Mouse (Mus musculus): ENCODE data around the gene Ints14.

DNA sequence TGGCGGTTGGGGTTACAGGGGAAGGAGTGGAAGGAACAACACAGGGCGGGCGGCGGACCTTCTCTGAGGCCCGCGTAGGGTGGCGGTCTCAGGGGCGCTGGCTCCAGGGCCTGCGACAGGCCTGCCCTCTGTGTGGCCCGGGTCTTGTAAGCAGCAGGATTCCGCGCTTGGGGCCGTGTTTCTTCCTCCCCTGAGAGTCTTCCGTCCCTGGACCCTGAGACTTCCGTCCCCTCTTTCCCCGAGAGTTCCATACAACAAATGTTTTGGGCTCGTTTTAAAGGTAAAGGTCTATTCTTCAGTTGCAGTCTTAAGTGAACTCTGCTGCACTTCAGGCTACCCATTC, 244 bp downstream of the Ints14 start:
- TF ChIP-seq EP300 (IDR thresholded peaks at IDR 0.05; ENCODE audit: low read depth) (no peak), CTCF (IDR thresholded peaks at IDR 0.05; ENCODE audit: low read depth) (no peak)

All from heart, postnatal 0 days (tissue).